Mouse (Mus musculus): ENCODE results near the gene Erp44. TPM values are rescaled to one million over a fixed set of nuclear protein-coding genes. Genes with fewer than 3 reads are reported as not detected.

The Erp44 gene
- total and polyA plus RNA-seq, 3 experiments: 8.0 to 64.1 (median 47.6) TPM

DNA sequence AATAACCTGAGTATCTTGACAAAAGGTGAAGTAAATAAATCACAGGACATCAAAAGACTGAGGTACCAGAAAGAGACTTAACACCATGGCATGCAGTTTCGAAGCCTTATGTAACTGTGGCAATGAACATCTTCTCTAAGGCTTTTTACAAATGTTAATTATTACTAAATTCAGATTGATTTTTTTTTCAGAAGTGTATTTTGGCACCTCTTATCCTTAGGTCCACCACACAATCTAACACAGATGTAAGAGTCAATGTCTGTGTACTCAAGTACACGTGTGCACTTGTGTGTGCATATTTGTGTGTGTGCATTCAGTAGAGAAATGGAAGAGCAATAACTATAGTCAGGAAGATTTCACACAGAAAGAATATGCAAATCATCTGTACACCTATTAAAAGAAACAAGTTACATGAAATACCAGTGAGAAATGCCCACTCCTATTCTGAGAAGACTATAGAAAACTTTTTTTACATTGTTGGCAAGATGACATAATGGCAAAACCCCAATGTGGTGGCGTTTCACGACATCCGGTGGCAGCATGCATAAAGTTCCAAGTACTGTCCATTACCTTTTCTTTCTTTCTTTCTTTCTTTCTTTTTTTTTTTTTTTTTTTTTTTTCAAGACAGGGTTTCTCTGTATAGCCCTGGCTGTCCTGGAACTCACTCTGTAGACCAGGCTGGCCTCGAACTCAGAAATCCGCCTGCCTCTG is 6.1 kb downstream of the Erp44 start:
- no peaks in the 10 kb centered on the region for H3K9me3 ChIP-seq (replicated peaks)
- no peak overlapping the region for H3K4me3 ChIP-seq (ENCODE audit: low read depth, low read length)
- peaks cover 28% of the 10 kb centered on the region for H3K36me3 ChIP-seq (replicated peaks)
- H3K4me1 ChIP-seq (ENCODE audit: insufficient read depth, low read depth, low read length): peaks cover 5% of the 10 kb centered on the region
- H3K27me3 ChIP-seq (ENCODE audit: insufficient read depth, low read length): no peaks in the 10 kb centered on the region
- ATAC-seq (ENCODE audit: extremely low read depth, insufficient number of reproducible peaks, low FRiP score, poor library complexity, severe bottlenecking) (no peak), DNase-seq (ENCODE audit: low spot score) (no peak)
- TF ChIP-seq CTCF (IDR thresholded peaks at IDR 0.05; ENCODE audit: low read depth, low read length): no peak
- no peak for TF ChIP-seq GATA2 (IDR thresholded peaks at IDR 0.05; ENCODE audit: borderline replicate concordance, low read depth, low read length)
- no peak for TF ChIP-seq GATA1 (IDR thresholded peaks at IDR 0.05; ENCODE audit: borderline replicate concordance, low read length)
- TF ChIP-seq TAL1 (conservative IDR thresholded peaks at IDR 0.05; ENCODE audit: low read depth, low read length): no peak
- no peak for TF ChIP-seq POLR2AphosphoS5 (IDR thresholded peaks at IDR 0.05; ENCODE audit: insufficient replicate concordance, low read depth, low read length)

- H3K27me3 ChIP-seq (ENCODE audit: insufficient read depth, low read length): no peaks in the 10 kb centered on the region
- H3K9me3 ChIP-seq (replicated peaks): no peaks in the 10 kb centered on the region
- 0 out of 2 replicates have a peak, but pooled peaks cover 5% of the 10 kb centered on the region for H3K4me1 ChIP-seq (ENCODE audit: insufficient read depth, low read depth, low read length)
- no peak overlapping the region for H3K4me3 ChIP-seq (ENCODE audit: low read depth, low read length)
- ATAC-seq (ENCODE audit: extremely low read depth, insufficient number of reproducible peaks, low FRiP score, poor library complexity, severe bottlenecking) (no peak), DNase-seq (ENCODE audit: low spot score) (no peak)
- peaks cover 28% of the 10 kb centered on the region for H3K36me3 ChIP-seq (replicated peaks)
- TF ChIP-seq TAL1 (conservative IDR thresholded peaks at IDR 0.05; ENCODE audit: low read depth, low read length): no peak
- no peak for TF ChIP-seq POLR2AphosphoS5 (IDR thresholded peaks at IDR 0.05; ENCODE audit: insufficient replicate concordance, low read depth, low read length)
- TF ChIP-seq GATA1 (IDR thresholded peaks at IDR 0.05; ENCODE audit: borderline replicate concordance, low read length): no peak
- no peak for TF ChIP-seq GATA2 (IDR thresholded peaks at IDR 0.05; ENCODE audit: borderline replicate concordance, low read depth, low read length)
- TF ChIP-seq CTCF (IDR thresholded peaks at IDR 0.05; ENCODE audit: low read depth, low read length): no peak
Observed at GRCm38 (mm10) chr4:48271838-48272237, 7.5 kb downstream of the Erp44 start.

DNA sequence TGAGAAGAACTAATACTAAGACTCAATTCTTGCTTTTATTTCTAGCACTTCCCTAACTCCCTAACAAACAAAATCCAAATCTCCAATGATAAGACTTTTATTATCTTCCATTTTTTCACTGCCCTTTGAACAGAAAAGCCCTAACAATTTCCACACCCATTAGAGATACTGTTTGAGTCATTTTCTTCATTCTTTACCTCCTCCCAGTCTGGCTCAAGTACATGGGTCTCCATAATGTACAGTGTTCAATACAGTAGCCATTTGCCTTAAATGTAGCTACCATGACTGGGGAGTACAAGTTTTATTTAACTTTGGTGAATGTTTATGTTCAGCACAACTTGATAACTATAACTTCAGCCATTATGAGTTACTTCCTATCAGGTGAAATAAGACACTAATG is 8.8 kb downstream of the Erp44 start:
- no peaks in the 10 kb centered on the region for H3K9me3 ChIP-seq (replicated peaks)
- DNase-seq (ENCODE audit: low spot score) (no peak), ATAC-seq (ENCODE audit: extremely low read depth, insufficient number of reproducible peaks, low FRiP score, poor library complexity, severe bottlenecking) (no peak)
- no peak overlapping the region for H3K4me3 ChIP-seq (ENCODE audit: low read depth, low read length)
- H3K4me1 ChIP-seq (ENCODE audit: insufficient read depth, low read depth, low read length): peaks cover 5% of the 10 kb centered on the region; the same call in 1 of the 2 replicates
- peaks cover 26% of the 10 kb centered on the region for H3K36me3 ChIP-seq (replicated peaks)
- no peaks in the 10 kb centered on the region for H3K27me3 ChIP-seq (ENCODE audit: insufficient read depth, low read length)
- TF ChIP-seq POLR2AphosphoS5 (IDR thresholded peaks at IDR 0.05; ENCODE audit: insufficient replicate concordance, low read depth, low read length) (no peak), CTCF (IDR thresholded peaks at IDR 0.05; ENCODE audit: low read depth, low read length) (no peak)

- no peaks in the 10 kb centered on the region; the same call in 1 of the 2 replicates for H3K4me1 ChIP-seq (ENCODE audit: insufficient read depth, low read depth, low read length)
- DNase-seq (ENCODE audit: low spot score): no peak
Observed at GRCm38 (mm10) chr4:48268127-48268526, 11.2 kb downstream of the Erp44 start.

GRCm38 (mm10) chr4:48267683-48268082 is 11.7 kb downstream of the Erp44 start:
- ATAC-seq (ENCODE audit: extremely low read depth, insufficient number of reproducible peaks, low FRiP score, poor library complexity, severe bottlenecking) (no peak), DNase-seq (ENCODE audit: low spot score) (no peak)
- Histone ChIP-seq H3K9me3 (replicated peaks) (no peaks in the 10 kb centered on the region), H3K36me3 (replicated peaks) (peaks cover 19% of the 10 kb centered on the region), H3K4me1 (ENCODE audit: insufficient read depth, low read depth, low read length) (no peaks in the 10 kb centered on the region; the same call in 1 of the 2 replicates), H3K4me3 (ENCODE audit: low read depth, low read length) (no peak overlapping the region), H3K27me3 (ENCODE audit: insufficient read depth, low read length) (no peaks in the 10 kb centered on the region)
- TF ChIP-seq POLR2AphosphoS5 (IDR thresholded peaks at IDR 0.05; ENCODE audit: insufficient replicate concordance, low read depth, low read length) (no peak), TAL1 (conservative IDR thresholded peaks at IDR 0.05; ENCODE audit: low read depth, low read length) (no peak), GATA2 (IDR thresholded peaks at IDR 0.05; ENCODE audit: borderline replicate concordance, low read depth, low read length) (no peak), CTCF (IDR thresholded peaks at IDR 0.05; ENCODE audit: low read depth, low read length) (no peak), GATA1 (IDR thresholded peaks at IDR 0.05; ENCODE audit: borderline replicate concordance, low read length) (no peak)

More at GRCm38 (mm10) chr4:48268127-48268526, 11.2 kb downstream of the Erp44 start:
- no peak overlapping the region for H3K4me3 ChIP-seq (ENCODE audit: low read depth, low read length)
- no peak for ATAC-seq (ENCODE audit: extremely low read depth, insufficient number of reproducible peaks, low FRiP score, poor library complexity, severe bottlenecking)
- TF ChIP-seq CTCF (IDR thresholded peaks at IDR 0.05; ENCODE audit: low read depth, low read length): no peak
- no peak for TF ChIP-seq GATA2 (IDR thresholded peaks at IDR 0.05; ENCODE audit: borderline replicate concordance, low read depth, low read length)
- no peak for TF ChIP-seq POLR2AphosphoS5 (IDR thresholded peaks at IDR 0.05; ENCODE audit: insufficient replicate concordance, low read depth, low read length)
- no peak for TF ChIP-seq GATA1 (IDR thresholded peaks at IDR 0.05; ENCODE audit: borderline replicate concordance, low read length)
- no peak for TF ChIP-seq TAL1 (conservative IDR thresholded peaks at IDR 0.05; ENCODE audit: low read depth, low read length)
- no peaks in the 10 kb centered on the region for H3K9me3 ChIP-seq (replicated peaks)
- H3K36me3 ChIP-seq (replicated peaks): peaks cover 19% of the 10 kb centered on the region
- no peaks in the 10 kb centered on the region for H3K27me3 ChIP-seq (ENCODE audit: insufficient read depth, low read length)

DNA sequence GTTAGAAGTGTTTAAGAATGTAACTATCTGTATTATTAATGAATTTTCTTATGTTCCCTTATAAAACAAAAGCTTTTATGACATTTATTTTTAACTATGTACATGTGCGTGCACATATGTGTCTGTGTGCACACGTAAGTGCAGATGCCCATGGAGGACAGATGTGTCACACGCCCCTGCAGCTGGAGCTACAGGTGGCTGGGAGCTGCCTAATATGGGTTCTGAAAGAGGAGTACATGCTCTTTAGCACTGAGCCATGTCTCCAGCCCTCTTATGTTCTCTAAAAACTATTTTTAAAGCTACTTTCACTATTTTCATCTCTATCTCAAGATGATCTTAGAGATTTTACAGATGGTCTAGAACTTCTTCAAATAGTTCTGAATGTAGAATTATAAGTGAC is 21.3 kb downstream of the Erp44 start:
- ATAC-seq (ENCODE audit: extremely low read depth, insufficient number of reproducible peaks, low FRiP score, poor library complexity, severe bottlenecking): no peak
- DNase-seq (ENCODE audit: low spot score): no peak
- H3K4me3 ChIP-seq (ENCODE audit: low read depth, low read length): no peak overlapping the region
- no peak for TF ChIP-seq CTCF (IDR thresholded peaks at IDR 0.05; ENCODE audit: low read depth, low read length)
- no peak for TF ChIP-seq TAL1 (conservative IDR thresholded peaks at IDR 0.05; ENCODE audit: low read depth, low read length)
- TF ChIP-seq POLR2AphosphoS5 (IDR thresholded peaks at IDR 0.05; ENCODE audit: insufficient replicate concordance, low read depth, low read length): no peak
- no peak for TF ChIP-seq GATA2 (IDR thresholded peaks at IDR 0.05; ENCODE audit: borderline replicate concordance, low read depth, low read length)
- no peak for TF ChIP-seq GATA1 (IDR thresholded peaks at IDR 0.05; ENCODE audit: borderline replicate concordance, low read length)
- peaks cover 9% of the 10 kb centered on the region for H3K4me1 ChIP-seq (ENCODE audit: insufficient read depth, low read depth, low read length)
- H3K36me3 ChIP-seq (replicated peaks): peaks cover 15% of the 10 kb centered on the region
- H3K27me3 ChIP-seq (ENCODE audit: insufficient read depth, low read length): no peaks in the 10 kb centered on the region
- no peaks in the 10 kb centered on the region for H3K9me3 ChIP-seq (replicated peaks)

All from G1E (cell line).